Mouse (Mus musculus): ENCODE data around the gene 1190005I06Rik.

1190005I06Rik gene

DNA sequence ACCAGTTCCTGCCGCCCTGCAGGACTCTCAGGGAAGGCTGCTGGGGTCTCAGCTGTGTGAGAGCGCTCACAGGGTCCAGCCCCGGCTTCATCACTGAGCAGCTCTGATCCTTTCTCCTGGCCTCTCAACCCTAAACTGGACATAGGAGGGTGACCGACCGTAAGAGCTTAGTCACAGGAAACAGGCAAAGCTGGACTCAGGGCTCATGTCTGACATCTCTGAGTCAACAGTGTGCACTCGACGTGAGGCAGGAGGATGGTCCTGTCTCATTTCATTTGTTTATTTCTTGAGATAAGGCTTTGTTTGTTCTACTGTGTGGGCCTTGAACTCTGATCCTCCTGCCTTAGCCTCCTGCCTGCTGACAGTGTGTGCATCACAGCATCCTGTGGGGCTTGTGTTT lies 27.0 kb downstream of the 1190005I06Rik start:
- no peak for DNase-seq (ENCODE audit: low read depth)

DNA sequence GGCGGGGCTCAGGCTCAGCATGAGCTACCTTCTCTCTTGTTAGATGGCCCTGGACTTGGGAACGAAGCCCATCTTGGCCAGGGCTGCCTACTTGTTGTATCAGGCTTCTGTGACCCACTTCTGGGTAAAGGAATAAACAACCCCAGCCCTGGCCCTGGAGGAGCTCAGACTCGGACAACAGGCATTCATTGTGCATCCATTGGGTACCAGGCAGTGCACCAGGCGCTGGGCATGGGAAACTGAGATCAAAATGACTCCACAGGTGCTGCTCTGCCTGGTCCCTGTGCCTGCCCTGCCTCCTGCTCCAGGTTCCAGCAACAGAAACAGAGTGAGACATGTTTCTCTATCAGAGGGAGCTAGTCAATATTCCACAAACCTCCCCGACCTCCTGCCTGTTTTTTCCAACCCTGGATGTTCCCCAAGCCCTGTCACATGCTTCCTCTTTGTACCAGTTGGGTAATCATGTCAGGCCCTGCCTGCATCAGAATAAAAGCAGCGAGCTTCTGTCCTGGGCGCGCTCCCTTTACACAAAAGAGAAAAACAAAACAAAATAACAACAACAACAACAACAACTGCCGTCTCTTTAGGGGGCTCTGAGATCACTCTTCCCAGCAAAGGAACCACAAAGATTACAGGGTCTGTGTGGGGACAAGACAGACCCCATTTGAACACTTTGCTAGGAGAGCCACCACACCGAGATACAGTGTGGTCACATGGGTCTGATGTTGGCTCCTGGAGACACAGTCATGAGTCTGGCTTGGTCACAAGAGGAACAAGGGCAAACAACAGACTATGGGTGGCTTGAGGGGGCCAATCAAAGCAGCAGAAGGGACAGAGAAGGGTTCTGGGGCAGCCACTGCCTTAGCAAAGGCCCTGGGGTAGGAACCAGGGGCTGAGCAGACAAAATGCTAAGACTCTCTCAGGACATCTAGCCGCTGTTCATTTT lies 27.9 kb downstream of the 1190005I06Rik start:
- DNase-seq (ENCODE audit: low read depth), result no peak

DNA sequence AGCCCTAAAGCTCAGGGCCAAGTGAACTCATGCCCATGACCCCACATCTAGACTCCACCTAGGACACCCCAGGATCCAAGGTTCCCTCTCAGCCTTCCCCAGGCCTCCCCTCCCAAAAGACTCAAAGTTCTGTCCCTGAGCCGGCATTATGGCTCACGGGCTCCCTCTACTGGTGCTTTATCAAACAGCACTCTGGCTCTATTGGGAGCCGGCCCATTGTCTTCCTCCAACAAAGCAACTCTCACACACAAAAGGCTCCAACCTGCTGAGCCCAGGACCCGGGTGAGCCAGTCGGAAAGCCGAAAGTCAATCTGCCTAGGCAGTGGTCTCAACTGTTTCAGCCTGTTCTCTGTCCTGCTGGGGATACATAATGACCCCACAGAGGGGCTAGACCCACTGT lies 29.3 kb downstream of the 1190005I06Rik start:
- peak; percentile 83 for DNase-seq (ENCODE audit: low read depth)

GRCm38 (mm10) chr8:120616663-120617626 lies 30.5 kb downstream of the 1190005I06Rik start:
- DNase-seq (ENCODE audit: low read depth), result no peak

DNA sequence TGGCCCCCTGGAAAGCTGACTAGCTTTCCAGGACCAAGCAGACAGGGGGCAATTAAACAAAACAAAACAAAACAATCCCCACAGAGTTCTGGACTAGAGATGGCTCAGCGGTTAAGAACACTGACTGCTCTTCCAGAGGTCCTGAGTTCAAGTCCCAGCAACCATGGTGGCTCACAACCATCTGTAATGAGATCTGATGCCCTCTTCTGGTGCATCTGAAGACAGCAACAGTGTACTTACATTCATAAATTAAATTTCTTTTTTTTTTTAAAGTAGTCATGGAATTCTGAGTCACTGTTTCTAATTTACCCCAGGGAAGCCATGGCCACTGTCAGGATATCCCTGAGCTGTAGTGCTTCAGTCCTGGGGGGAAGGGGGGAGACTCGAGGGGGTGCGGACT lies 32.9 kb downstream of the 1190005I06Rik start:
- no peak for DNase-seq (ENCODE audit: low read depth)

DNA sequence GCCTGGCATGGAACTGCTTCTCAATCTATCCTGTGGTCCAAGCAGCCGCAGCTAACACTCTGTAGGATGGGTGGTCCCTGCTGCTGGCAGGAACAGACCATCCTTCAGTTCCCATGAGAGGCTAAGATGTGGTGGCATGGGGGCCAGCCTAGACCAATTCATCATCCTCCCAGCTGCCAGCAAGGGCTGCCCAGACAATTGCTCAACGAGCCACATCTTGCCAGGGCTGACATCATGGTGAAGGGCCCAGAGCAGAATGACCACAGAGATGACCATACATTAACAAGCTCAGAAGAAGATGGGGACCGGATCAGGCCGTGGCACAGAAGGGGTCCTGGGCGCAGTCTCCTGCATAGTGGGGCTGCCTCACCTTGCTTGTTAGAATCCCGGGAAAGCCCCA lies 36.6 kb downstream of the 1190005I06Rik start:
- no peak for DNase-seq (ENCODE audit: low read depth)

DNA sequence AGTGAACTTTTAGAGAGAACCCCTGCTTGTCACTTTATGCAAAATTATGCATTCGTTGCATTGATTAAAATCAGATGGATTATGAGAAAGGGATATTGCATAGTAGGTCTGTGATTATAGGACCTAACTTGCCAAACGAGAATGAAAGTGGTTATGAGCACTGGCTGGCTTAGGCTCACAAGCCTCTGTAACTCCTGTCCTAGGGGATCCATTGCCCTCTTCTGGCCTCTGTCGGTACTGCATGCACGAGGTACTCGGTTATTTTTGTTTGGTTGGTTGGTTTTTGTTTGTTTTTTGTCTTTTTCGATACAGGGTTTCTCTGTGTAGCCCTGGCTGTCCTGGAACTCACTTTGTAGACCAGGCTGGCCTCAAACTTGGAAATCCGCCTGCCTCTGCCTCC lies 39.5 kb downstream of the 1190005I06Rik start:
- DNase-seq (ENCODE audit: low read depth), result peak; percentile 81

GRCm38 (mm10) chr8:120607460-120607859 lies 40.0 kb downstream of the 1190005I06Rik start:
- no peak for DNase-seq (ENCODE audit: low read depth)

DNA sequence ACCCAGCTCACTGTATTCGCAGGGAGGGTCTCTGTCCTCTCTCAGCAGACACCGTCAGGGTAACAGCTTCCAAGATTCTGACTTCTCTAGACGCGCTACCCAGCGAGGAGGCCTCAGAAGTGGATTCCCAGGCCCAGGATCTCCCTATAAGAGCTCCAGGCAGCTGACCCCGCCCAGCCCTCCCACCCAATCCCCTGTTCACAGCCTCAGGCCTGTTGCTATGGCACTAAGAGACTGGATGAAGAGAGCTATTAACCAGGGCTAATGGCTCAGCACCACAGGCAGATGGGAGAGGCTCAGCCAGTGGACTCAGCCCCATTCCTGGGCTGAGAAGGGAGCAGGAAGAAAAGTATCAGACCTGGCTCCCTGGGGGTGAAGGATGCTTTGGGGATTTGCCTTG lies 44.8 kb downstream of the 1190005I06Rik start:
- no peak for DNase-seq (ENCODE audit: low read depth)

DNA sequence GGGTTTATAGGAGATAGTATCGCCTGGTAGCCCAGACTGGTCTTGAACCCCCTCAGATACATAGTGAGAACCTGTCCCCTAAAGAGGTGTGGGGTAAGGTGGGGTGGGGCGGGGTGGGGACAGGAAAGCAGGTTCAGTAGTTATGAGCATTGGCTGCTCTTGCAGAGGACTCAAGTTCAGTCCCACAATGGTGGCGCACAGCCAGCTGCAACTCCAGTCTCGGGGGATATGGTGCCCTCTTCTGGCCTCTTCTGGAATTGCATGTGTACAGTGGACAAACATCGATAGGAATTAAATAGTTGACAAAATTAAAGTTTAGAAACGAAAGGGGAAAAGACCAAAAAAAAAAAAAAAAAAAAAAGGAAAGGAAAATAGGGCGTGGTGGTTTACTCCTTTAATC lies 47.9 kb downstream of the 1190005I06Rik start:
- DNase-seq (ENCODE audit: low read depth), result peak; percentile 84

DNA sequence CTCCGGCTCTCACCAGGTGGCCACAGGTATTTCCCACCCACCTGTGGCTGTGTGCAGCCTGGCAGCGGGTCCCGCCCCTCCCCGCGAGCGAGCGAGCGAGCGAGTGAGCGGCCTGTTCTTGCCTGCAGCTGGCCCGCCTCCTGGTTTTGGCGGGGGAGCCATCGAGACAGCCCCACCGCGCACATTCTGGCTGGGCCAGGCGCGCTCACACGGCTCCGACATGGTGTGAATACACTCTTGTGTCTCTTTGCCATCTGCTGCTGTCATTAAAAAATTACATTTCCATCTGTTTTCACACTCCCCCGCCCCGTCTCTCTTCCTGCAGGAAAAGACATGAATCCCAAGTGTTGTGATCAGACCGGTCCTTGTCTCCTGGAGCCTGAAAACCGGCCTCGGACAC lies 48.9 kb downstream of the 1190005I06Rik start:
- DNase-seq (ENCODE audit: low read depth), result no peak

DNA sequence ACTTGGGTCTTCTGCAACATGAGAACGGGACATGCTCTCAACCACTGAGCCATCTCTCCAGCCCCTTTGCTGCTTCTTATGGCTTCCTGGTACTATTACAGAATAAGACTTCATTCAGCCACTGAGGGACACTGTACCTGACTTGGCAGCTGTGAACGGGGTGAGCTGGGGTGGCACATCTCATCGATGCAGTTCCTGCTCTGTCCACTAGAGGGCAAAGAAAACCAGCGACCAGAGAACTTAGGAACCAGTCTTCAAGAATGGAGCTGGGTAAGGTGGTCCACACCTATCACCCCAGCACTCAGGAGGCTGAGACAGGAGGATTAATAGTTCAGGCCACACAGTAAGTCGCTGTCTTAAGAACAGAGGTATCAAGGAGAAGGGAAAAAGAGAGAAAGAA lies 51.5 kb downstream of the 1190005I06Rik start:
- peak; percentile 88 for DNase-seq (ENCODE audit: low read depth)

GRCm38 (mm10) chr8:120594571-120594970 lies 52.9 kb downstream of the 1190005I06Rik start:
- peak; percentile 64 for DNase-seq (ENCODE audit: low read depth)

- DNase-seq (ENCODE audit: low read depth), result no peak
Measured at GRCm38 (mm10) chr8:120591587-120592292, 55.7 kb downstream of the 1190005I06Rik start.

GRCm38 (mm10) chr8:120589921-120590320 lies 57.5 kb downstream of the 1190005I06Rik start:
- no peak for DNase-seq (ENCODE audit: low read depth)

GRCm38 (mm10) chr8:120588908-120589771 lies 58.3 kb downstream of the 1190005I06Rik start, which contains the start of gene Gins2:
Gene Gins2 (minus strand): TSS chr8:120589304.
- peak; percentile 99 for DNase-seq (ENCODE audit: low read depth)

- no peak for DNase-seq (ENCODE audit: low read depth)
Measured at GRCm38 (mm10) chr8:120585521-120585920, 61.9 kb downstream of the 1190005I06Rik start.

DNA sequence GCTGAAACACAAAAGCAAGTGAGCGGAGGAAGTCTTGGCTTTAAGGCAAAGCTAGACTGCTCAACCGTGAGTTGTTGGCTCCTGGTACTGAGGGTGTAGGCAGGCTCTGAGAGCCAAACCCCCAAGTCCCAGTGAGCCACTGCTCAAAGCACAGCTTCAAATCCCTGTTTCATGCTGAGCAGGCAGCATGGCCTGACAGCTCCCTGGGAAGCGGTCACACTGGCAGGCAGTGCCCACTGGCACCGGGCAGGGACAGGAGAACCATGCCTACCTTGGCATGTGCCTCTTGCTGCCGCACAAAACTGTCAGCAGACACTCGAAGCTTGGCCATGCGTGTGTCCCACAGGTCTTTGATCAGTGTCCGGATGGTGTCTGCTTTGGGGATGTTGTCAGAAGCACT lies 65.6 kb downstream of the 1190005I06Rik start:
- no peak for DNase-seq (ENCODE audit: low read depth)

DNA sequence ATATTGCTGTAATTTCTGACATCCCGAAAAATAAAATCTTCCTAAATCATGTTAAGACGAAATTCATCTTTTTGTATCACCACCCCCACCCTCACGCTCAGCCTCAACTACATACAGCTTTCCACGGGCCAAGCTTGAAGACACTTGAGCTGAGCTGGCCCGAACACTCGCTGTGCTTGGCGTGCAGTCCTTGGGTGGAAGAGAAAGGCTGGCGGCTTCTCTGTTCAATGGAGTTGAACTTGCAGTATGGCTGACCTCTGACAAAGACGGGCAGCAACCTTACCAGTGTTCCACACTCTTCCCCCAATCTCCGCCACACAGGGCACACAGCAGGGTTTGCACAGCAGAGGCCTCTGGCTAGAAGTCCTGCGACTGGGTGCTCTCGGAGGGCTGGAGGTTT lies 66.1 kb downstream of the 1190005I06Rik start:
- DNase-seq (ENCODE audit: low read depth), result no peak

GRCm38 (mm10) chr8:120580336-120581000 lies 67.0 kb downstream of the 1190005I06Rik start:
- no peak for DNase-seq (ENCODE audit: low read depth)

Data from naive thymus-derived CD4-positive, alpha-beta T cell, adult 2 months (primary cell).